Mouse (Mus musculus) CH12.LX (cell line): ENCODE data around the gene Itgal.

Source experiments
- CHD2 ChIP-seq: IDR thresholded peaks from 2 replicates; pipeline ENCODE4 v1.6.1; 2011; ENCODE audit warnings: low read length, improper control_type of control experiment
- CTCF ChIP-seq, 2 experiments: IDR thresholded peaks in 1 of 2; conservative IDR thresholded peaks in 1 of 2; 2 replicates each; pipeline ENCODE4 v1.5.1; 2011 to 2012; ENCODE audit warnings: low read depth in 2 of 2, low read length in 2 of 2, improper control_type of control experiment in 1 of 2, inconsistent platforms in 1 of 2, mild to moderate bottlenecking in 1 of 2, moderate library complexity in 1 of 2
- E2F4 ChIP-seq: IDR thresholded peaks from 2 replicates; pipeline ENCODE4 v1.6.1; 2011; ENCODE audit warnings: low read depth, low read length, improper control_type of control experiment; ENCODE audit not compliant: insufficient replicate concordance
- EP300 ChIP-seq: IDR thresholded peaks from 2 replicates; pipeline ENCODE4 v1.6.1; 2011; ENCODE audit warnings: low read length, improper control_type of control experiment
- GABPA ChIP-seq: IDR thresholded peaks from 2 replicates; pipeline ENCODE4 v1.6.1; 2012; ENCODE audit warnings: low read depth, low read length, improper control_type of control experiment, inconsistent platforms; ENCODE audit not compliant: insufficient replicate concordance
- KAT2A ChIP-seq: IDR thresholded peaks from 2 replicates; pipeline ENCODE4 v1.6.1; 2012; ENCODE audit warnings: low read length, improper control_type of control experiment, inconsistent platforms; ENCODE audit not compliant: insufficient replicate concordance
- MAFK ChIP-seq: IDR thresholded peaks from 2 replicates; pipeline ENCODE4 v1.6.1; 2011; ENCODE audit warnings: low read length, improper control_type of control experiment; ENCODE audit not compliant: insufficient replicate concordance
- MAZ ChIP-seq: IDR thresholded peaks from 2 replicates; pipeline ENCODE4 v1.6.1; 2012; ENCODE audit warnings: low read depth, mild to moderate bottlenecking, inconsistent platforms, low read length, improper control_type of control experiment, moderate library complexity
- POLR2A ChIP-seq: IDR thresholded peaks from 2 replicates; pipeline ENCODE4 v1.6.1; 2011; ENCODE audit warnings: low read depth, mild to moderate bottlenecking, improper control_type of control experiment, low read length
- SIN3A ChIP-seq: IDR thresholded peaks from 2 replicates; pipeline ENCODE4 v1.6.1; 2012; ENCODE audit warnings: low read length, improper control_type of control experiment, inconsistent platforms
- UBTF ChIP-seq: IDR thresholded peaks from 2 replicates; pipeline ENCODE4 v1.6.1; 2012; ENCODE audit warnings: low read depth, mild to moderate bottlenecking, inconsistent platforms, low read length, improper control_type of control experiment, moderate library complexity
- USF2 ChIP-seq: conservative IDR thresholded peaks from 2 replicates; pipeline ENCODE4 v1.6.1; 2011; ENCODE audit warnings: low read depth, low read length, improper control_type of control experiment
- ZKSCAN1 ChIP-seq: IDR thresholded peaks from 2 replicates; pipeline ENCODE4 v1.6.1; 2012; ENCODE audit warnings: low read depth, inconsistent platforms, low read length, improper control_type of control experiment, borderline replicate concordance
- ZNF384 ChIP-seq: IDR thresholded peaks from 2 replicates; pipeline ENCODE4 v1.6.1; 2012; ENCODE audit warnings: low read depth, low read length, improper control_type of control experiment, inconsistent platforms

DNA sequence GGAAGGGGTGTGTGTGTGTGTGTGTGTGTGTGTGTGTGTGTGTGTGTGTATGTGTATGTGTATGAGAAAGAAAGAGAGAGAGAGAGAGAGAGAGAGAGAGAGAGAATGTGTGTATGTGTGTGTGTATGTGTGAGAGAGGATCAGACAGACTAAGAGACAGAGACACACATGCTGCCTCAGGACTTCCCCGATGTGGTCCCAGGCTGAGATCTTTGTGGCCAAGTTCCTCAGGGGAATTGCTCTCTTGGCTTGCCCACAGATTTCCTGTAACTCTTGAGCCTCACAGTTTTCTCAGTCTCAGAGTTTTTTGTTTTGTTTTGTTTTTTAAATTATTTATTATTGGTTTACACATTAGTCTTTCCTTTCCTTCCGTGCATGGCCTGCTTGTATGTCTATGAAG, 6.8 kb upstream of the Itgal start:
- TF ChIP-seq GABPA (no peak), POLR2A (no peak), MAFK (0 out of 2 replicates have a peak, but pooled peaks have one; percentile 64), CHD2 (peak; percentile 63; the same call in 1 of the 2 replicates), UBTF (no peak), USF2 (no peak), EP300 (peak; percentile 92), SIN3A (peak; percentile 72), CTCF (conservative IDR thresholded peaks at IDR 0.05 in 1 of 2, IDR thresholded peaks at IDR 0.05 in 1 of 2; ENCODE audit: low read depth in 2 of 2, low read length in 2 of 2) (no peak), ZNF384 (peak; percentile 35; the same call in 1 of the 2 replicates), KAT2A (0 out of 2 replicates have a peak, but pooled peaks have one; percentile 40), MAZ (peak; percentile 15; the same call in 1 of the 2 replicates), E2F4 (no peak), ZKSCAN1 (no peak)
